Mouse (Mus musculus): Measurements from ENCODE around the gene 3110018I06Rik. TPM values are rescaled to one million over a fixed set of nuclear protein-coding genes. Genes with fewer than 3 reads are reported as not detected.

The 3110018I06Rik gene
- polyA plus RNA-seq, 1 experiment from 2014 or later: not detected

- no peaks in the 10 kb centered on the region for H3K27me3 ChIP-seq (replicated peaks)
- H3K27ac ChIP-seq: no peak overlapping the region
- no peak overlapping the region for H3K4me3 ChIP-seq (replicated peaks)
- H3K4me1 ChIP-seq: no peaks in the 10 kb centered on the region
- H3K9ac ChIP-seq: no peak overlapping the region
- 79% methylated on average over 3 of the region's 3 CpGs for WGBS
- ATAC-seq (ENCODE audit: insufficient read depth, low FRiP score, low read depth): no peak
- no peaks in the 10 kb centered on the region for H3K36me3 ChIP-seq
- no peaks in the 10 kb centered on the region for H3K9me3 ChIP-seq
- no peak overlapping the region for H3K4me2 ChIP-seq
These were observed 32.5 kb downstream of the 3110018I06Rik start for GRCm38 (mm10) chr12:107520941-107521340.

DNA sequence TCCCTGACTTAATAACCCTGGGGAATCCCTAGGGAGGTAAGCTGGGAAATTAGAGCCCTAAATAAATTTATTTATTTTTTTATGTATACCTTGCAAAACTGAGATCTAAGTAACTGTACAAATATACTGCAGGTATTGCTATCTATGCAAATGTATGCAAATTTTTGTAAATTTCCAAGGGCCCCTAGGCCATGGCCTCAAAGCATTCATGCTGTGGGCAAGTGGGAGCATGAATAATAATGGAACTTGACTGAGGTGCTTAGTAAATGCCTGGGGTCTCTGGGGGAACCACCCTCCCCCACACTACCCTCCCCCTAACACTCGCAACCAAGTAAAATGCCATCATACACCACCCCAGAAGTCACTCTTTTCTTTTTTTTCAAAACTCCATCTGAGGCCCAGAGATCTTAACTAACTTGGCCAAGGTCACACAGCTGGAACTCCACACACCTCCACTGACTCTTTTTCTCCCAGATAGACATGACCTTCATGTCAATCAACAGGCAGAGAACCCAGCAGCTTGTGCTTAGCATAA, 40.0 kb downstream of the 3110018I06Rik start:
- no peak overlapping the region for H3K4me2 ChIP-seq
- no peak overlapping the region for H3K4me3 ChIP-seq (replicated peaks)
- no peaks in the 10 kb centered on the region for H3K27me3 ChIP-seq (replicated peaks)
- H3K9me3 ChIP-seq: no peaks in the 10 kb centered on the region
- ATAC-seq (ENCODE audit: insufficient read depth, low FRiP score, low read depth): no peak
- no peaks in the 10 kb centered on the region for H3K4me1 ChIP-seq
- 64% methylated on average over 1 of the region's 1 CpGs for WGBS
- H3K27ac ChIP-seq: no peak overlapping the region
- H3K36me3 ChIP-seq: no peaks in the 10 kb centered on the region
- H3K9ac ChIP-seq: no peak overlapping the region

GRCm38 (mm10) chr12:107532871-107533270, 44.4 kb downstream of the 3110018I06Rik start:
- ATAC-seq (ENCODE audit: insufficient read depth, low FRiP score, low read depth): no peak
- Histone ChIP-seq H3K4me1 (no peaks in the 10 kb centered on the region), H3K4me3 (replicated peaks) (no peak overlapping the region), H3K27ac (no peak overlapping the region), H3K9me3 (no peaks in the 10 kb centered on the region), H3K9ac (no peak overlapping the region), H3K27me3 (replicated peaks) (no peaks in the 10 kb centered on the region), H3K36me3 (no peaks in the 10 kb centered on the region), H3K4me2 (no peak overlapping the region)
- WGBS: 90% methylated on average over 7 of the region's 7 CpGs
